Mouse (Mus musculus) G1E (cell line): ENCODE measurements at regions not wholly inside any gene's neighbourhood (a gene's known extent, or its start where the extent isn't known, plus 50 kb on each side); places are given as distances from the start of the nearest gene placed in this dataset.

Source experiments
- ATAC-seq: 2 replicates; pipeline ENCODE4 v1.8.0; 2016; ENCODE audit warnings: mild to moderate bottlenecking; ENCODE audit not compliant: insufficient number of reproducible peaks, poor library complexity, low FRiP score, severe bottlenecking; ENCODE audit errors: extremely low read depth
- DNase-seq: peaks from one replicate; pipeline ENCODE4 v3.0.0; 2012; ENCODE audit warnings: low spot score
- H3K27me3 ChIP-seq: 2 replicates; pipeline ENCODE4 v1.6.1; 2012; ENCODE audit warnings: mild to moderate bottlenecking, low read length, inconsistent platforms; ENCODE audit not compliant: insufficient read depth
- H3K36me3 ChIP-seq: replicated peaks from 2 replicates; pipeline ENCODE3; 2012; ENCODE audit warnings: mild to moderate bottlenecking, inconsistent platforms
- H3K4me1 ChIP-seq: 2 replicates; pipeline ENCODE4 v1.6.1; 2012; ENCODE audit warnings: low read depth, low read length, inconsistent platforms, mixed read lengths; ENCODE audit not compliant: insufficient read depth
- H3K4me3 ChIP-seq: 2 replicates; pipeline ENCODE4 v1.5.1; 2012; ENCODE audit warnings: low read depth, mild to moderate bottlenecking, inconsistent platforms, low read length, moderate library complexity, mixed read lengths
- H3K9me3 ChIP-seq: replicated peaks from 2 replicates; pipeline ENCODE4 v1.6.1; 2012; ENCODE audit warnings: inconsistent platforms
- CTCF ChIP-seq: IDR thresholded peaks from 2 replicates; pipeline ENCODE4 v1.5.1; 2012; ENCODE audit warnings: low read depth, low read length, inconsistent platforms, mixed read lengths
- GATA1 ChIP-seq: IDR thresholded peaks from 2 replicates; pipeline ENCODE4 v1.6.1; 2012; ENCODE audit warnings: borderline replicate concordance, low read length, inconsistent platforms, mixed read lengths
- GATA2 ChIP-seq: IDR thresholded peaks from 2 replicates; pipeline ENCODE4 v1.6.1; 2012; ENCODE audit warnings: low read depth, low read length, inconsistent platforms, borderline replicate concordance
- POLR2AphosphoS5 ChIP-seq: IDR thresholded peaks from 2 replicates; pipeline ENCODE4 v1.6.1; 2012; ENCODE audit warnings: low read depth, low read length, inconsistent platforms; ENCODE audit not compliant: insufficient replicate concordance
- TAL1 ChIP-seq: conservative IDR thresholded peaks from 2 replicates; pipeline ENCODE4 v1.6.1; 2012; ENCODE audit warnings: low read depth, low read length, inconsistent platforms, mixed read lengths

DNA sequence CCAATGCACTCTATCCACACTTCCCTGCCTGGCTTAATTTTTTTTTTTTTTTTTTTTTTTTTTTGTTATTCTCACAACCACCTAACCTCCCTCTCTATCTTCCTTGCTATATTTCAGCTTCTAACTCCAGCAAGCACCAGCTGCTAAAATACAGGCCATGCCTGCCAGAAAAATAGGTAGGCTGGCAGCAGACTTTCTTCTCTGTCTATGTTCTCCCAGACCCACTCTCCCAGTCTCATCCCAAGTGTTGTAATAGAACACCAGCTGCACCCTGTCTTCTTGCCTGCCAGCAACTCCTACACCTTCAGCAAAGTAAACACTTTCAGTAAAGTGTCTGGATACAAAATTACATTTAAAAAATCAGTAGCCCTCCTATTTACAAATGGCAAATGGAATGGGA, 1041.8 kb downstream of the Pcdh19 start:
- Histone ChIP-seq H3K36me3 (no peaks in the 10 kb centered on the region), H3K27me3 (no peaks in the 10 kb centered on the region), H3K4me3 (no peak overlapping the region), H3K4me1 (no peaks in the 10 kb centered on the region), H3K9me3 (no peaks in the 10 kb centered on the region)
- TF ChIP-seq POLR2AphosphoS5: no peak
- TF ChIP-seq GATA1: no peak
- no peak for TF ChIP-seq TAL1
- no peak for TF ChIP-seq GATA2
- TF ChIP-seq CTCF: no peak
- no peak for DNase-seq
- no peak for ATAC-seq

DNA sequence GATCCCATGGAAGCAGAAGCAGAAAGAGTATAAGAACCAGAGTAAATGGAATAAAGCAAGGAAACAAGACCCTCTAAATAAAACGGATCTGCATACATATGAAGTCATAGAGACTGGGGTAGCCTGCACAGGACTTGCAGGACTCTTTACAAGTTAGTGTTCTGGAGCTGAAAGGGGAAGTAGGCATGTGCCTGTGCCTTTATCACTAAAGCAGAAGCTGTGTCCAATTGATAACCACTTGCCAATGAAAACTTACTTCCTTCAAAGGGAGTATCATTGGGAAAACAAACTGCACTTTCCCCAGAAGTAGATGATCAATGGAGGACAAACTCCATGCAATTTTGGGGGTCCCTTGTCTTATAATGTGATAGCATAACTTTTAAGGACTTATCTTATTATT, 1091.9 kb downstream of the Pcdh19 start:
- no peak for DNase-seq
- H3K4me3 ChIP-seq: no peak overlapping the region
- no peaks in the 10 kb centered on the region for H3K27me3 ChIP-seq
- H3K4me1 ChIP-seq: no peaks in the 10 kb centered on the region
- ATAC-seq: peak; percentile 40
- TF ChIP-seq GATA2 (no peak), GATA1 (no peak), TAL1 (no peak), POLR2AphosphoS5 (no peak), CTCF (no peak)
- H3K9me3 ChIP-seq: no peaks in the 10 kb centered on the region
- H3K36me3 ChIP-seq: no peaks in the 10 kb centered on the region

DNA sequence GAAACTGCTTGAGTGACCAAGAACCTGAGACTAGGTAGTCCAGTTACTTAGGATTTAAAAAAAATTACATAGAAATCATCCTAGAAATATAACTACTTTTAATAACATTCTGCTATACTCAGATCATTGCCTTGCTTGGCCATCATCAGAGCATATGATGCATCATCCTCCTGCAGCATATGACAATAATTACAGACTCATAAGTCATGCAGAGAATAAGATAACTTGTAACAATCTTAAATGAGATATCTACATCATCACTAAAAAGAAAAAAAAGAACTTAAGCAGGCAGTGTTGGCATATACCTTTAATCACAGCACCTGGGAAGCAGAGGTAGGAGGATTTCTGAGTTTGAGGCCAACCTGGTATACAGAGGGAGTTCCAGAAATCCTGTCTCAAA, 1092.4 kb downstream of the Pcdh19 start:
- Histone ChIP-seq H3K27me3 (no peaks in the 10 kb centered on the region), H3K9me3 (no peaks in the 10 kb centered on the region), H3K36me3 (no peaks in the 10 kb centered on the region), H3K4me1 (no peaks in the 10 kb centered on the region), H3K4me3 (no peak overlapping the region)
- no peak for ATAC-seq
- no peak for DNase-seq
- TF ChIP-seq CTCF (no peak), GATA1 (no peak), POLR2AphosphoS5 (no peak), GATA2 (no peak), TAL1 (no peak)

DNA sequence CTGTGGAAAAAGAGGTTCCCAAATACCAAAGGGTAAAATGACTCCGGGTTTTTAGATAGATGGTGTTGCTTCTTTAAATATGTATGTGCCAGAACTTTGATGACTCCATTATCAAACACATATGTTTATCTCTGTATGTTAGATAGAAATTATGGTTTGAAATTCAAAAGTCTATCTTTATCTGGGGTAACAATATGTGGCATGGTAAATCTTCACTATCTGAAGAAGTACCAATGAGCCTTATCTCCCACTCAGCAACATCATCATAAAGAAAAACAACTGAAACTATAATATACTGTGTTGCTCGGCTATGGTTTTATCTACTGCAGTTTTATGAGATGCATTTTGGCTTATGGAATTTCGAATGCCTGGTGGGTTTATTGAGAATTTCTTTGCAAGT, 1114.7 kb downstream of the Pcdh19 start:
- H3K36me3 ChIP-seq: no peaks in the 10 kb centered on the region
- no peaks in the 10 kb centered on the region for H3K9me3 ChIP-seq
- no peaks in the 10 kb centered on the region for H3K4me1 ChIP-seq
- ATAC-seq (no peak), DNase-seq (no peak)
- TF ChIP-seq GATA2: no peak
- no peak for TF ChIP-seq CTCF
- no peak for TF ChIP-seq POLR2AphosphoS5
- TF ChIP-seq TAL1: no peak
- TF ChIP-seq GATA1: no peak
- no peaks in the 10 kb centered on the region for H3K27me3 ChIP-seq
- no peak overlapping the region for H3K4me3 ChIP-seq
